Mouse (Mus musculus) embryonic stem cell, embryonic (primary cell): ENCODE measurements around the gene Ifna16.

Experiments used
- CTCF ChIA-PET, 4 experiments: fragments of 300-600 bp in 2 of 4; fragments of 350-600 bp in 2 of 4; sonication (Branson Sonifier 250); formaldehyde crosslinking; loops; one replicate each; lab custom pipeline; 2022; ENCODE audit warnings: inconsistent platforms in 2 of 4; lab: Charles Lee
- POLR2A ChIA-PET, 4 experiments: fragments of 300-600 bp in 2 of 4; fragments of 350-600 bp in 2 of 4; sonication (Branson Sonifier 250); formaldehyde crosslinking; loops; one replicate each; lab custom pipeline; 2022; ENCODE audit warnings: antibody characterized with exemption in 4 of 4, inconsistent platforms in 1 of 4; lab: Charles Lee

The Ifna16 gene

GRCm38 (mm10) chr4:88676824-88677223, at the start of gene Ifna16:
Gene Ifna16, minus strand, starts transcription at chr4:88676924.
- CTCF ChIA-PET = no interaction called here
- POLR2A ChIA-PET = no interaction called here

DNA sequence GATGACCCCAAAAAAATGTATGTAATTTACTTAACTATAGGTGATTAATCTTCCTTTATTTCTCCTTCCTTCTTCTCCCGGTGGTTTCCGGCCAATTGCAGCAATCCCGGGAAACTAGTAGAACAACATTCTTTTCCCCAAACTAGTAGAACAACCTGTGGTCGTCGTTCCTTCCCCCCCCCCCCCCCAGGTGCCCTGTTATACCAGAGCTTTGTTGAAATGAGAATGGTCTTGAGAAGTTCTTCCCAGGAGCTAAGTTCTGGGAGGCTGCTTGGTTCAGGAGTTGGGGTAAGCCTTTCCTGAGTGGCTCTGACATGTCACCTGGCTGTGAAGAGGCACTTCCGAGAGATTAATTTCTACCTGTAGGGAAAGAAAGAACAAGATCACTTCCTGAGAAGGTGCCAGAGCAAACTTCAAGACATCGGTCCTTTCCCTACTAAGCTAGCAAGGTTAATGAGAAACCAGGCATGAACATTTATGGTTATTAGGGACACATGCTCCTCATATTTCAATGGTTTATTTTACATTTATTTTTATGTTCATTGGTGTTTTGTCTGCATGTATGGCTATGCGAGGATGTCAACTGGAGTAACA, 46.9 kb upstream of the Ifna16 start:
- POLR2A ChIA-PET = interaction anchor here in 2 of 4 experiments (0.6 to 1.8 kb wide), 4 partner anchors 15 to 584 kb away, joined by 3 to 8 read pairs (median 4); partner anchors contain the start of gene Gm13283 (in 1 of the 2)
- CTCF ChIA-PET = interaction anchor here in 1 of 4 experiments (0.7 kb wide), 1 partner anchor 22 kb away, joined by 10 read pairs; no protein-coding TSS in a partner anchor

DNA sequence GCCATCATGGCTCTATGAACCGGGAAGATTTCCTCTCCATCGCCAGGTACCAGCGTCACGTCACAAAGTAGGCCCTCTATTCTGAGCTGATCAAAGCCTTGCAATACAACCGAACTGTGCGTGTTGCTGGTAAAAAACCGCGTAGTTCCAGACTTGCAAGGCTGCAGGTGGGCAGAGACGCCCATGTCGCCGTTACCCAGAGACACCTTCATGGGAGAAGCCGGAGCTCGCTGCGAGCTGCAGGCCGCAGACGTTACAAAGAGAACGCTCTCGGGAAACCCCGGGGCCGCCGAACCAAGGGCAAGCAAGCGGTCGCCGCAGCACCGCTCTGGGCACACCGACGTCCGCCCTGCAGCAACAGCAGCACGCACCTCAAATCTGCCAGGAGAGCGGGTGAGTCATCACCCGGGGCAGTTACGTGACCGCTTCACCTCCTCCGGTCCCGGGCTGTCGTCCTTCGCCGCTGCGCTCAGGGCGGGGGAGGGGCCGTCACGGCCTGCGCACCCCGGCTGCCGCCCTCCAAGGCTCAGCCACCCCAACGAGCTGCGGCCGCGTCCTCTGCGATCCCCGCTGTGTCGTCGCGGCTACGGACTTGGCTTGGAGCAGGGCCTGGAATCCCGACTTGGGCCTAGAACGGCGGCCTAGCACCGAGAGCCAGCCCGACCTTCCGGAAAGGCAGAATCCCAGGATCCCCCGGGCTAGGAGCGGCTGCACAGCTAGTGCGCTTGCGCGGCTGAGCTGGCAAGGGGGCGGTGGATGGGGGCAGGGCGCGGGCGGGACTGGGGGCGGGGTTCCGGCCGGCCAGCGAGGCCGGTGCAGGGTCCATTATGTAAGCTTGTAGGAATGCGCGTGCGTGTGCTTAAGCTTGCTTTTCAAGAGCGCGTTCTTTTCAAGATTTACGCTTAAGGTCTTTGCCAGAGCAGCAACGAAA, 45.3 kb upstream of the Ifna16 start, which contains the start of the genes Gm26566 and Klhl9:
Gene Gm26566 (plus strand): TSS at position 15 of the 931 bp plus-strand sequence.
Gene Klhl9 (minus strand): TSS at position 675 of the 931 bp plus-strand sequence.
- ChIA-PET CTCF (interaction anchor here in 1 of 4 experiments (1.1 to 1.9 kb wide), 2 partner anchors 21 to 26 kb away, joined by 3 to 12 read pairs; no protein-coding TSS in a partner anchor), POLR2A (interaction anchor here in 3 of 4 experiments (0.5 to 1.9 kb wide), 11 partner anchors 9 to 689 kb away, joined by 3 to 8 read pairs (median 3); partner anchors contain the start of gene Mllt3 (in 1 of the 3))

DNA sequence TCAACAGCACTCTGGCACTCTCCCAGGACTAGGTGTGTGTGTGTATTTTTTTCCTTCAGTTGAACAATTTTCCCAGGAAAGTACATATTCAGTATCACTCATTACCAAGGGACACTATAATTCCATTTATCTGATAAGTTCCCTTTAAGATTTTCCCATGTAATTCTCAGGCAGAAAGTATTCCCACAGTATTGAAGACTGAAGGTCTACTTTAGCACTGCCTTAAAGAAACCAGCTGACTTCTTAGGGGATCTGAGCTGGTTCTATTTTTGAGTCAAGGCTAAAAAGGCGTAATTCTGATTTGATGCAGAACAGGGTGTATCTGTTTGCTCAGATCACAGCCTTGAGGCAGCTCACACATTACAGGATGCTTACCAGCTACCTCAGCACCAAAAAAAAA, 42.0 kb upstream of the Ifna16 start:
- ChIA-PET POLR2A (interaction anchor here in 2 of 4 experiments (1.1 to 1.2 kb wide), 2 partner anchors 10 to 13 kb away, joined by 3 read pairs; no protein-coding TSS in a partner anchor), CTCF (interaction anchor here in 2 of 4 experiments (0.5 to 0.7 kb wide), 2 partner anchors 65 to 134 kb away, joined by 10 to 14 read pairs; no protein-coding TSS in a partner anchor)

GRCm38 (mm10) chr4:88715059-88715458, 38.3 kb upstream of the Ifna16 start:
- ChIA-PET CTCF (interaction anchor here in 1 of 4 experiments (2.0 kb wide), 1 partner anchor 19 kb away, joined by 4 read pairs; no protein-coding TSS in a partner anchor), POLR2A (interaction anchor here in 2 of 4 experiments (0.5 kb wide), 2 partner anchors 117 to 517 kb away, joined by 4 to 9 read pairs; no protein-coding TSS in a partner anchor)

DNA sequence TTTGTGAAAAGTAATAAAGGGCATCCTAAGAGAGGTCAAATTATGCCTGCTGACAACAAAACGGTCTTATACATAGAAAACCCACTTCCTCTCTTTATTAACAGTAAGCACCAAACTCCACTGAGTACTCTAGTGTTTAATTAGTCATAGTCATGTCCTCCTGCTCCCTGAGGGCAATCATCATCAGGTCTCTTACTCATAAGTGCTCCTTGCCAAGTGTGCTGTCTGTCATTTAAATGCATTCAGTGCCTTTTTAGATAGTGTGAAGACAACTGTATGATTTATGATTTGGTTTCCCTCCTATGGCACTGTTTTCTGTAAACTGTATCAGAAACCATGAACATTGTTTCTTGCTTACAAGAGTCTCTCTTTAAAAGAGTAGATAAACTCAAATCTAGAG, 37.6 kb upstream of the Ifna16 start:
- ChIA-PET POLR2A (interaction anchor here in 1 of 4 experiments (0.9 kb wide), 1 partner anchor 15 kb away, joined by 3 read pairs; no protein-coding TSS in a partner anchor), CTCF (interaction anchor here in 1 of 4 experiments (2.0 kb wide), 1 partner anchor 18 kb away, joined by 4 read pairs; no protein-coding TSS in a partner anchor)

DNA sequence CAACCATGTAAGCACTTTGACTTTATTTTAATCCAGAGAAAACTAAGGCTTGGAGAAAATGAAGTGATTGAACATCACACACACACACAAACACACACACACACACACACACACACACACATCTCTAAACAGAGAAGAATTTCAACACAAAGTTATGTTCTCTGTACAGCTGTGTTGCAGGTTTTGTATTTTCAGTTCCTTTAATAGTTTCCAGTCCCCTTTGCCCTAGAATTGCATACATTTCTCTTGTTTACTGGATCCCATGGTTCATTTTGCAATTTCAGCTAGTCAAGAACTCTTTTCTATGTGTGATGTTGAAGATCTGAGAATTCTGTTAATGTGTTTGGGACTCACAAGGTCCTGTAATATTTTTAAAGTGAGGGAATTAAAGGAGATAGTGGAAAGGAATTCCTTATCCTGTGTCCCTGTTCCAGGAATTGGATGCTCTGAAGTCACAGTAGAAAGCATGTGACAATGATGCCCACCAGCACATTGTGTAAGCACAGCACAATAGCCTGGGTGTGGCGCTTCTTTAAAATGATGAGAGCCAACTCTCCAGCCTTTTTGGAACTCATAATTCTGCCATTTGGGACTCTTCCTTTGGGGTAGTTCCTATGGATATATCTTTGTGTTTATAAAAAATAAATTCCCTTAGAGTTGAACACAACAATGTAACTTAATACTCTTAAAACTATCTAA, 30.6 kb upstream of the Ifna16 start:
- ChIA-PET CTCF (interaction anchor here in 2 of 4 experiments (0.8 to 1.0 kb wide), 2 partner anchors 11 kb away, joined by 3 read pairs; no protein-coding TSS in a partner anchor), POLR2A (no interaction called here)

- POLR2A ChIA-PET = interaction anchor here in 2 of 4 experiments (0.8 to 1.0 kb wide), 2 partner anchors 13 to 17 kb away, joined by 3 read pairs; partner anchors contain the start of gene Klhl9 (in 1 of the 2)
- CTCF ChIA-PET = interaction anchor here (0.5 to 1.6 kb wide), 6 partner anchors 9 to 1867 kb away, joined by 3 to 13 read pairs (median 4); no protein-coding TSS in a partner anchor
These were observed 29.2 kb upstream of the Ifna16 start for GRCm38 (mm10) chr4:88705924-88706323.

GRCm38 (mm10) chr4:88699301-88699700, 22.6 kb upstream of the Ifna16 start:
- ChIA-PET POLR2A (interaction anchor here in 2 of 4 experiments (1.0 to 1.7 kb wide), 5 partner anchors 10 to 23 kb away, joined by 3 read pairs; partner anchors contain the start of genes Klhl9 (in 2 of the 2) and Gm26566 (in 1 of the 2)), CTCF (no interaction called here)

DNA sequence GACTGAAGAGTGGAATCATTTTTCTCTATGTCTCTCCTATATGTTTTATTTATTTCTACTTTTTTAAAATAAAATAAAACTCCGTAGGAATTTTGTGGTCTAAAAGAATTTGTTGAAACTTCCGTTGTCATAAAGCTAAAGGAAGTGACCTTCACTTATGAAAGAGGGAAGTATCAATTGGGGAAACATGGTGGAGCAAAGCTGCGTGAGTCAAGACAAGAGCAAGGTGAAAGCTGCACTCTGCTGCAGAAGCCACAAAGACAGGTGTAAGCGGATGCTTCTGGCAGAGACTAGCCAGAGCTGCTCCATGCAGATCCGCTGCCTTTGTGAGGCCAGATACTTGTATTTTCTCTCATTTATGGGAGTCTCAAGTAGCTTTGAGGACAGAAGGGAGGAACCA, 22.1 kb upstream of the Ifna16 start:
- CTCF ChIA-PET = no interaction called here
- POLR2A ChIA-PET = interaction anchor here in 2 of 4 experiments (1.3 to 1.7 kb wide), 3 partner anchors 10 to 24 kb away, joined by 3 read pairs; partner anchors contain the start of genes Klhl9 (in 2 of the 2) and Gm26566 (in 1 of the 2)

GRCm38 (mm10) chr4:88697753-88698152, 21.0 kb upstream of the Ifna16 start:
- ChIA-PET POLR2A (interaction anchor here in 1 of 4 experiments (0.8 to 1.7 kb wide), 2 partner anchors 10 to 24 kb away, joined by 3 read pairs; partner anchors contain the start of genes Gm26566 and Klhl9), CTCF (interaction anchor here in 2 of 4 experiments (0.7 to 2.3 kb wide), 4 partner anchors 16 to 184 kb away, joined by 3 to 28 read pairs (median 4); no protein-coding TSS in a partner anchor)

- ChIA-PET CTCF (interaction anchor here (0.6 to 2.3 kb wide), 37 partner anchors 8 to 795 kb away, joined by 3 to 28 read pairs (median 4); partner anchors contain the start of genes Gm26566 (in 1 of the 4) and Klhl9 (in 1 of the 4)), POLR2A (interaction anchor here in 1 of 4 experiments (1.0 kb wide), 1 partner anchor 23 kb away, joined by 3 read pairs; no protein-coding TSS in a partner anchor)
These were observed 20.4 kb upstream of the Ifna16 start for GRCm38 (mm10) chr4:88697108-88697507.

DNA sequence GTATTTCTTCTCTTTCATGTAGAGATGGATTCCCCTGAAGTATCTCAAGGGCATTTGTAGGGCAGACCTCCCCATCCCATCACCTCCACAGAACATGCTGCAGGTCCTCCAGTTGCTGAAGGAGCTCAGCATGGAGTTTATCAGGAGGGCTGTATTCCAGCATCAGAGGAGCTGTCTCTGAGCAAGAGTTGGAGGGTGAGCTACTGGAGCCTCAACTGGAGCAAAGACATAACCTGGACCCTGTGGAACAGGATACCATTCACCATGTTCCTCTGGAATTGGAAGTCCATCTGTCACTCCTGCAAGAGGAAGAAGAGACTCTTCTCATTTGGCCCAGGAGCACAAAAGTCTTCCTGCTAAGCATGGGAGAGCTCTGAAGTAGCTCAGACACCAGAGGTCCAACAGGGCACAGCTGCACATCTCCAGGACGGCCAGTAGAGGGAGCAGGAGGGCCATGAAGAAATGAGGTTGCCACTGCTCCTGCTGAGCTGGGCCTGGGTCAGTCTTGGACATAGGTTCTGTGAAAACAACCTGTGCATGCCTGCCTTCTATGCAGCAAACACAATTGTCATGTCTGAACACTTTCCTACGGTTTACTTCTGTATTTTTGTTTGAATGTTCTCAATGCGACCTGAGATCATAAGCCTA, 19.6 kb upstream of the Ifna16 start:
- POLR2A ChIA-PET = interaction anchor here in 2 of 4 experiments (0.9 to 1.0 kb wide), 2 partner anchors 16 to 24 kb away, joined by 3 read pairs; no protein-coding TSS in a partner anchor
- CTCF ChIA-PET = interaction anchor here (0.5 to 2.3 kb wide), 39 partner anchors 9 to 796 kb away, joined by 3 to 28 read pairs (median 4); partner anchors contain the start of genes Gm26566 (in 1 of the 4) and Klhl9 (in 1 of the 4)

GRCm38 (mm10) chr4:88693392-88693791, 16.7 kb upstream of the Ifna16 start:
- CTCF ChIA-PET = no interaction called here
- POLR2A ChIA-PET = no interaction called here

DNA sequence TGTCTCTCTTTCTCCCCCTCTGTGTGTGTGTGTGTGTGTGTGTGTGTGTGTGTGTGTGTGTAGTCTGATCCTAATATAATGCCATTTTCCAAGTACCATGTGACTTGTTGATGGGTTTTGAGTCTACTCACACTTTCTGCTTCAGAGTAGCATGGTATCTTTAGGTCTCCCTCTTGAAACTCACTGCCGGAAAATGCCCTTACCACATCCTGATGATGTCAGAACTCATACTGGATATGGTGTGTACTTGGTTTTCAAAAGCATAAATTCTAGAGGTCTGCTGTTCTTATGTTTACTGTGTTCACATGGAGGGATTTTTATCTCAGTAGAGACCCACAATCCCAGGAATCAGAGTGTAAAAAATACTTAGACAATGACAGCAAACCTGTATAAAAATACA, 15.8 kb upstream of the Ifna16 start:
- POLR2A ChIA-PET = no interaction called here

GRCm38 (mm10) chr4:88691259-88691658, 14.5 kb upstream of the Ifna16 start, which contains the start of gene Ifnab:
Gene Ifnab, minus strand, starts transcription at chr4:88691359.
- CTCF ChIA-PET = no interaction called here
- POLR2A ChIA-PET = no interaction called here

More for the DNA sequence above, 15.8 kb upstream of the Ifna16 start:
- CTCF ChIA-PET = no interaction called here
